Mouse (Mus musculus): ENCODE results near the gene P2rx7. TPM values are rescaled to one million over a fixed set of nuclear protein-coding genes. Genes with fewer than 3 reads are reported as not detected.

The P2rx7 gene
- polyA plus RNA-seq, 1 experiment, result 1.6 TPM

DNA sequence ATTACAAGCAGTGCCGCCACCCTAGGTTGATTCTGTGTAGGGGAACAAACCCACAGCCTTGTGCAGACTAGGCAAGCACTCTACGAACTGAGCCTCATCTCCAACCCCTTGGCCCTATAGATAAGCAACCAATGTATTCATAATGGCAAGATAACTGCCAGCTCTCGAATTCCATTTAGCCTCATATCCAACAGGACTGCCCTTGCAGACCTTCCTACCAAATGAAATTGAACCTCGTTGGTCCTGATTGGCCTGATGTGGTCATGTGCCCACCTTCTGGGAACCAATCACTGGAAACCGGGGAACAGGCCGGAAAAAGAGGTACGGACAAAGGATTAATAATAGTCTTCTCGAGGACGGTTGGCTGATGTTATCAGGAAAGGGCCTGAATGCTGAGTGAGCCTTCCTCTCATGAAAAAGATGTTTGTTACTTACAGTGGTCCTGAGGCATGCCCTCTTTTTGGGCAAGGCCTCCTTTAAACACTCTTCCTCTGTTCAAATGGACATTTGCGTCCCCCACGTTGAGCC is 18.7 kb upstream of the P2rx7 start:
- Histone ChIP-seq H3K36me3 (ENCODE audit: control insufficient read depth, insufficient read depth) (no peaks in the 10 kb centered on the region), H3K27me3 (ENCODE audit: control insufficient read depth, insufficient read depth, insufficient read length) (no peaks in the 10 kb centered on the region), H3K4me3 (ENCODE audit: insufficient read depth, poor library complexity, severe bottlenecking) (no peak overlapping the region), H3K79me2 (ENCODE audit: control insufficient read depth, insufficient read depth) (no peaks in the 10 kb centered on the region), H3ac (ENCODE audit: control insufficient read depth, insufficient read length, low read depth) (no peak overlapping the region), H3K79me3 (ENCODE audit: low read depth) (no peaks in the 10 kb centered on the region)
- TF ChIP-seq MYOG (IDR thresholded peaks at IDR 0.05; ENCODE audit: control insufficient read depth, extremely low read depth, insufficient read length) (no peak), USF1 (IDR thresholded peaks at IDR 0.05; ENCODE audit: low read depth) (peak; percentile 71)

GRCm38 (mm10) chr5:122625565-122626252 is 18.0 kb upstream of the P2rx7 start:
- H3ac ChIP-seq (ENCODE audit: control insufficient read depth, insufficient read length, low read depth), result no peak overlapping the region
- H3K4me3 ChIP-seq (ENCODE audit: insufficient read depth, poor library complexity, severe bottlenecking), result no peak overlapping the region
- no peaks in the 10 kb centered on the region for H3K79me3 ChIP-seq (ENCODE audit: low read depth)
- TF ChIP-seq FOSL1 (IDR thresholded peaks at IDR 0.05; ENCODE audit: insufficient read depth, low read length, poor library complexity, severe bottlenecking), result no peak
- TF ChIP-seq MYOD1 (IDR thresholded peaks at IDR 0.05; ENCODE audit: control insufficient read depth, insufficient read length, low read depth), result no peak
- no peak for TF ChIP-seq MAX (IDR thresholded peaks at IDR 0.05)
- peak; percentile 32 for TF ChIP-seq USF1 (IDR thresholded peaks at IDR 0.05; ENCODE audit: low read depth)
- TF ChIP-seq MYOG (IDR thresholded peaks at IDR 0.05; ENCODE audit: control insufficient read depth, extremely low read depth, insufficient read length), result no peak
- TF ChIP-seq CTCF (IDR thresholded peaks at IDR 0.05; ENCODE audit: control insufficient read depth, insufficient read depth, insufficient read length), result no peak
- TF ChIP-seq CEBPB (IDR thresholded peaks at IDR 0.05; ENCODE audit: low read depth), result no peak
- H3K79me2 ChIP-seq (ENCODE audit: control insufficient read depth, insufficient read depth), result no peaks in the 10 kb centered on the region
- H3K36me3 ChIP-seq (ENCODE audit: control insufficient read depth, insufficient read depth), result no peaks in the 10 kb centered on the region
- H3K27me3 ChIP-seq (ENCODE audit: control insufficient read depth, insufficient read depth, insufficient read length), result no peaks in the 10 kb centered on the region

GRCm38 (mm10) chr5:122627243-122627642 is 16.5 kb upstream of the P2rx7 start:
- no peaks in the 10 kb centered on the region for H3K79me3 ChIP-seq (ENCODE audit: low read depth)
- no peaks in the 10 kb centered on the region for H3K27me3 ChIP-seq (ENCODE audit: control insufficient read depth, insufficient read depth, insufficient read length)
- TF ChIP-seq FOSL1 (IDR thresholded peaks at IDR 0.05; ENCODE audit: insufficient read depth, low read length, poor library complexity, severe bottlenecking), result no peak
- peak; percentile 87 for TF ChIP-seq CTCF (IDR thresholded peaks at IDR 0.05; ENCODE audit: control insufficient read depth, insufficient read depth, insufficient read length)
- no peaks in the 10 kb centered on the region for H3K36me3 ChIP-seq (ENCODE audit: control insufficient read depth, insufficient read depth)
- H3ac ChIP-seq (ENCODE audit: control insufficient read depth, insufficient read length, low read depth), result no peak overlapping the region
- H3K79me2 ChIP-seq (ENCODE audit: control insufficient read depth, insufficient read depth), result no peaks in the 10 kb centered on the region
- no peak overlapping the region for H3K4me3 ChIP-seq (ENCODE audit: insufficient read depth, poor library complexity, severe bottlenecking)

DNA sequence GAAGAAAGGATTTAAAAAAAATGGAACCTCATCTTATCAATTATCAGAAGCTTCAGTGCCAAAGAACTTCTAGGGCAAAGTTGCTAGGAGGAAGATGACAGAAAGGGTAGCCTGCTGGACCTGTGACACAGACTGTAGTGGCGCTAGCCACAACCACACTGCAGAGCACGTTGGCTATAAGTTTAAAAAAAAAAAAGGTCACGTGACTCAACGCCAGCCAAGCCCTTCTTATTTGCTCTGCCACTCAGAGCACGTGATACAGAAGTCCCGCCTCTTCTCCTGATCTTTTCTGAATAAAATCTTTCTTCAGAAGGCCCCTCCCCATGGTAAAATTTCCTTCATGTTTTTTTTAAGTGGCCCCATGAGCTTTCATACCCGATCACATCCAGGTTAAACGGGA is 8.5 kb upstream of the P2rx7 start:
- TF ChIP-seq MAX (IDR thresholded peaks at IDR 0.05) (no peak), CTCF (IDR thresholded peaks at IDR 0.05; ENCODE audit: control insufficient read depth, insufficient read depth, insufficient read length) (no peak), USF1 (IDR thresholded peaks at IDR 0.05; ENCODE audit: low read depth) (peak; percentile 64)
- H3K36me3 ChIP-seq (ENCODE audit: control insufficient read depth, insufficient read depth), result no peaks in the 10 kb centered on the region

GRCm38 (mm10) chr5:122636308-122636707 is 7.4 kb upstream of the P2rx7 start:
- Histone ChIP-seq H3ac (ENCODE audit: control insufficient read depth, insufficient read length, low read depth) (no peak overlapping the region), H3K27me3 (ENCODE audit: control insufficient read depth, insufficient read depth, insufficient read length) (no peaks in the 10 kb centered on the region)

More for the DNA sequence above, 8.5 kb upstream of the P2rx7 start:
- H3K79me2 ChIP-seq (ENCODE audit: control insufficient read depth, insufficient read depth), result no peaks in the 10 kb centered on the region
- no peaks in the 10 kb centered on the region for H3K79me3 ChIP-seq (ENCODE audit: low read depth)
- H3ac ChIP-seq (ENCODE audit: control insufficient read depth, insufficient read length, low read depth), result no peak overlapping the region
- no peak overlapping the region for H3K4me3 ChIP-seq (ENCODE audit: insufficient read depth, poor library complexity, severe bottlenecking)
- no peaks in the 10 kb centered on the region for H3K27me3 ChIP-seq (ENCODE audit: control insufficient read depth, insufficient read depth, insufficient read length)

DNA sequence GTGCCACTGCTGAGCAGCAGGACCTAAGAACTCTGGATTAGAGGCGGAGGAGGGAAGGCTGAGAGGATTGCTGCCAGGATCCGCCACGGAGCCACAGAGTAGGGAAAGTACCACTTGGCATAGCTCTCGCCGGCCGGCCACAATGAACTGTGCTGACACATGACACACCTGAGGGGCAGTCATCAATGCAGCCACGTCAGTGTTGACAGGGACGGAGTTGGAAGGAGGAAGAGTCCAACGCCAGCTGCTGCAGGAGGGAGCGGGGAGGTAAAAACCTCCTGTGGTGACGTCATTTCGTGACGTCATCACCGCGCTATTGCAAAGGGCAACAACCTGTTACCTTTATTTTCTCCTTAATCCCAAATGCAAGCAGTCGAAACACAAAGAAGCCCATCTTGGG is 6.8 kb upstream of the P2rx7 start:
- no peak overlapping the region for H3ac ChIP-seq (ENCODE audit: control insufficient read depth, insufficient read length, low read depth)
- no peaks in the 10 kb centered on the region for H3K36me3 ChIP-seq (ENCODE audit: control insufficient read depth, insufficient read depth)
- no peaks in the 10 kb centered on the region for H3K79me2 ChIP-seq (ENCODE audit: control insufficient read depth, insufficient read depth)
- no peaks in the 10 kb centered on the region for H3K79me3 ChIP-seq (ENCODE audit: low read depth)
- no peak overlapping the region for H3K4me3 ChIP-seq (ENCODE audit: insufficient read depth, poor library complexity, severe bottlenecking)
- no peaks in the 10 kb centered on the region for H3K27me3 ChIP-seq (ENCODE audit: control insufficient read depth, insufficient read depth, insufficient read length)
- TF ChIP-seq USF1 (IDR thresholded peaks at IDR 0.05; ENCODE audit: low read depth) (no peak), MYOD1 (IDR thresholded peaks at IDR 0.05; ENCODE audit: control insufficient read depth, insufficient read length, low read depth) (peak; percentile 45)

More at GRCm38 (mm10) chr5:122636308-122636707, 7.4 kb upstream of the P2rx7 start:
- no peaks in the 10 kb centered on the region for H3K79me3 ChIP-seq (ENCODE audit: low read depth)
- H3K79me2 ChIP-seq (ENCODE audit: control insufficient read depth, insufficient read depth), result no peaks in the 10 kb centered on the region
- H3K4me3 ChIP-seq (ENCODE audit: insufficient read depth, poor library complexity, severe bottlenecking), result no peak overlapping the region
- TF ChIP-seq USF1 (IDR thresholded peaks at IDR 0.05; ENCODE audit: low read depth) (peak; percentile 55), MAX (IDR thresholded peaks at IDR 0.05) (no peak)
- no peaks in the 10 kb centered on the region for H3K36me3 ChIP-seq (ENCODE audit: control insufficient read depth, insufficient read depth)
